8 mouse cellular contexts compared by ENCODE assay signal in the genomic region with DNA sequence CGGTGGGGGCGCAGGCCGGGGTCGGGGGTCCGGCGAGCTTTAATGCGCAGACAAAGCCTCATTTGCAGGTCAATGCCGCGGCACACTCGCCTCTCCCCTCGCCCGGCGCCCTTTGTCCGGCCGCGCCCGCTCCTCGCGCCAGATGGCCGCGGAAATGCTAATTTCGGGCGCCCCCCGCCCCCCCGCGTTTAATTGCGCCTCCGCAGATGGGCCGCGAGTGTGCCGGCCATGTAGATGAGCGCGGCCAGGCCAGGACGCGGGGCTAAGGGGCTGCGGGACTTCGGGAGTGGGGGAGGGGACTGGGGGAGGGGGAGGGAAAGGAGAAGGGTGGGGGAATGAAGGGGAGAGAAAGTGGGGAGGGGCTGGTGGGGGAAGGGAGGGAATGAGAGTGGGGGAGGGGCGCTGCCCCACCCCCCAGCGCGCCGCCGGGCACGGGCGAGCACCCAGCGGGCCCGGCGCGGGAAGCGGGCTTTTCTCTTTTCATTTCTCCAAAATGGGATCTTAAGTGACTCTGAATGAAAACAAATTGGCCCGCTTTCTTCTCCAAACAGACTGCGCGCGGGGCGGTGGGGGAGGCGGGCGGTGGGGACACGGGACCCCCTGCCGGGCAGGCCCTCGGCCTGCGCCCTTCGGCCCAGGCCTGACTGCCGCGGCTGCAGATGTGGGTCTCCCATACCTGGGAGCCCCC. TPM values are rescaled to one million over a fixed set of nuclear protein-coding genes. Genes with fewer than 3 reads are reported as not detected.
A peak's percentile ranks its signal among the peaks of the same experiment; 100 is the strongest.
DNase-seq lines count a peak whose midpoint lies in the region; ATAC-seq and TF ChIP-seq lines count a peak whose summit lies in the region.

No protein-coding gene starts in this region.

- H3K4me3 ChIP-seq in E14TG2a.4 (replicated peaks; ENCODE audit: low read length) = peak overlapping the region; percentile 72
- H3K4me3 ChIP-seq in forebrain, postnatal 0 days (ENCODE audit: low read depth, low read length) = peak overlapping the region; percentile 46
- H3K4me3 ChIP-seq in limb, embryonic 12.5 days (replicated peaks) = peak overlapping the region; percentile 48
- H3K4me3 ChIP-seq in olfactory bulb, adult 2 months (ENCODE audit: insufficient read depth, low read depth, low read length) = peak overlapping the region; percentile 47

- WGBS in forebrain, postnatal 0 days = 1% methylated on average over 60 of the region's 63 CpGs
- WGBS in limb, embryonic 12.5 days = under 1% methylated on average over 61 of the region's 63 CpGs
- 2% methylated on average over 62 of the region's 63 CpGs for WGBS in olfactory bulb, adult 2 months

- H3K36me3 ChIP-seq in E14TG2a.4 (ENCODE audit: insufficient read depth, low read length) = no peaks in the 10 kb centered on the region
- H3K36me3 ChIP-seq in forebrain, postnatal 0 days (ENCODE audit: insufficient read depth) = no peaks in the 10 kb centered on the region
- no peaks in the 10 kb centered on the region for H3K36me3 ChIP-seq in limb, embryonic 12.5 days

- H3K27me3 ChIP-seq in E14TG2a.4 (ENCODE audit: insufficient read depth, low read length) = peaks cover 97% of the 10 kb centered on the region
- H3K27me3 ChIP-seq in forebrain, postnatal 0 days (ENCODE audit: insufficient read depth, low read length) = peaks cover 6% of the 10 kb centered on the region
- H3K27me3 ChIP-seq in limb, embryonic 12.5 days = peaks cover 21% of the 10 kb centered on the region

- H3K4me1 ChIP-seq in E14TG2a.4 (replicated peaks; ENCODE audit: low read depth, low read length) = peaks cover 72% of the 10 kb centered on the region
- peaks cover 9% of the 10 kb centered on the region; the same call in 1 of the 2 replicates for H3K4me1 ChIP-seq in forebrain, postnatal 0 days (ENCODE audit: insufficient read depth)
- H3K4me1 ChIP-seq in limb, embryonic 12.5 days (replicated peaks) = peaks cover 24% of the 10 kb centered on the region
- H3K4me1 ChIP-seq in olfactory bulb, adult 2 months (ENCODE audit: control insufficient read depth, insufficient read depth, low read length) = peaks cover 15% of the 10 kb centered on the region

- no peak for TF ChIP-seq CTCF in E14TG2a.4 (conservative IDR thresholded peaks at IDR 0.05; ENCODE audit: low read length)
- no peak for TF ChIP-seq CTCF in forebrain, postnatal 0 days (IDR thresholded peaks at IDR 0.05; ENCODE audit: low read depth)
- no peak for TF ChIP-seq CTCF in olfactory bulb, adult 2 months (IDR thresholded peaks at IDR 0.05; ENCODE audit: insufficient read depth, low read depth, low read length)

- H3K9ac ChIP-seq in forebrain, postnatal 0 days = peak overlapping the region; percentile 78
- peak overlapping the region; percentile 88 for H3K9ac ChIP-seq in limb, embryonic 12.5 days (replicated peaks)

- peak; percentile 70 for ATAC-seq in forebrain, postnatal 0 days
- ATAC-seq in limb, embryonic 12.5 days (ENCODE audit: insufficient number of reproducible peaks, insufficient read depth, low FRiP score, low TSS enrichment, low read depth) = no peak

- 0 out of 2 replicates have a peak overlapping the region, but pooled peaks have one; percentile 30 for H3K27ac ChIP-seq in forebrain, postnatal 0 days (ENCODE audit: low read depth, low read length)
- H3K27ac ChIP-seq in limb, embryonic 12.5 days = peak overlapping the region; percentile 80
- no peak overlapping the region for H3K27ac ChIP-seq in olfactory bulb, adult 2 months (ENCODE audit: insufficient read depth, low read depth, low read length)

- no peak for TF ChIP-seq POLR2A in olfactory bulb, adult 2 months (IDR thresholded peaks at IDR 0.05; ENCODE audit: insufficient read depth, low read depth, low read length)

- peak; percentile 37 for DNase-seq in adrenal gland, postnatal 10 days
- no peak for DNase-seq in adrenal gland, adult 18-20 months (ENCODE audit: low spot score in 2 of 2)
- peak; percentile 62 for DNase-seq in forebrain, postnatal 0 days
- no peak for DNase-seq in left cerebral cortex, adult 11 months (ENCODE audit: low spot score)
- DNase-seq in cerebellum, postnatal 36 days = no peak

- peaks cover 4% of the 10 kb centered on the region; the same call in 1 of the 2 replicates for H3K9me3 ChIP-seq in E14TG2a.4 (ENCODE audit: low read length)
- no peaks in the 10 kb centered on the region for H3K9me3 ChIP-seq in forebrain, postnatal 0 days (ENCODE audit: low read length)
- no peaks in the 10 kb centered on the region for H3K9me3 ChIP-seq in limb, embryonic 12.5 days

- peak overlapping the region; percentile 87 for H3K4me2 ChIP-seq in forebrain, postnatal 0 days (ENCODE audit: low read depth)
- H3K4me2 ChIP-seq in limb, embryonic 12.5 days = peak overlapping the region; percentile 88

RNA-seq across cellular contexts. Expression of gene Cdkn1c, which starts 22.8 kb away (rescaled TPM):
- 100 to 1,000 TPM; 386 to 453 TPM for total RNA-seq in adrenal gland, postnatal 10 days (2021)
- 100 to 1,000 TPM; 153 to 767 TPM for total RNA-seq in adrenal gland, adult 18-20 months (2021)
- 99.0 and 123 TPM in 2 replicates for total RNA-seq in forebrain, postnatal 0 days (2014; rRNA removed)
- 119 and 124 TPM in 2 replicates for polyA plus RNA-seq in forebrain, postnatal 0 days (2015; fragmentation: Nextera tagmentation; extraction: Ambion mirVana)
- polyA plus RNA-seq in limb, embryonic 12.5 days (2016; fragmentation: Nextera tagmentation; extraction: Ambion mirVana) = 1,371 and 1,459 TPM in 2 replicates
- polyA plus RNA-seq in olfactory bulb, adult 2 months (2012; ENCODE audit: insufficient read depth, insufficient read length, low replicate concordance, missing spikeins) = not detected in 2 replicates

RNA-seq across cellular contexts. Expression of gene Slc22a18, which starts 35.5 kb away (rescaled TPM):
- total RNA-seq in adrenal gland, postnatal 10 days (2021) = 10 to 100 TPM in 1 of 2 experiments, 1 to 10 TPM in 1; 6.5 to 15.0 TPM
- total RNA-seq in adrenal gland, adult 18-20 months (2021) = 1 to 10 TPM; 1.9 to 6.7 TPM
- 0.92 and 1.7 TPM in 2 replicates for total RNA-seq in forebrain, postnatal 0 days (2014; rRNA removed)
- polyA plus RNA-seq in forebrain, postnatal 0 days (2015; fragmentation: Nextera tagmentation; extraction: Ambion mirVana) = 0.71 and 1.0 TPM in 2 replicates
- polyA plus RNA-seq in limb, embryonic 12.5 days (2016; fragmentation: Nextera tagmentation; extraction: Ambion mirVana) = 1.3 and 1.4 TPM in 2 replicates
- not detected in 2 replicates for polyA plus RNA-seq in olfactory bulb, adult 2 months (2012; ENCODE audit: insufficient read depth, insufficient read length, low replicate concordance, missing spikeins)

Comparison
In these comparisons a context has a peak if more than half of its experiments do, and no peak if none do; other contexts are left out.
1. DNase-seq: peak in adrenal gland, postnatal 10 days (single experiment) and forebrain, postnatal 0 days (single experiment); none in adrenal gland, adult 18-20 months (0 of 2), left cerebral cortex, adult 11 months (single experiment) and cerebellum, postnatal 36 days (0 of 2).
2. Peak in every context shown above with its lines, with median percentiles within 50 percentile points of each other: H3K4me3 ChIP-seq.